Mouse (Mus musculus) stomach, postnatal 0 days (tissue): ENCODE results near the gene Ano10. TPM values are rescaled to one million over a fixed set of nuclear protein-coding genes. Genes with fewer than 3 reads are reported as not detected.
A peak's percentile ranks its signal among the peaks of the same experiment; 100 is the strongest.

Experiments used
- ATAC-seq: fragments of 200-750 bp; cut with Nextera tagmentation; 2 replicates; pipeline ENCODE4 v1.8.0; 2017; ENCODE audit not compliant: low FRiP score, low TSS enrichment
- DNase-seq: peaks from one replicate; pipeline ENCODE4 v3.0.0-alpha.2; 2016; ENCODE audit warnings: low spot score
- H3K27ac ChIP-seq: fragments of 300-500 bp; sonication (generic); replicated peaks from 2 replicates; pipeline ENCODE4 v1.5.1; 2014; ENCODE audit warnings: mild to moderate bottlenecking, control low read depth
- H3K27me3 ChIP-seq: fragments of 300-500 bp; sonication (generic); 2 replicates; pipeline ENCODE4 v1.6.1; 2014; ENCODE audit warnings: low read length; ENCODE audit not compliant: control insufficient read depth, insufficient read depth
- H3K36me3 ChIP-seq: fragments of 300-500 bp; sonication (generic); 2 replicates; pipeline ENCODE4 v1.6.1; 2014; ENCODE audit warnings: low read length, mixed read lengths; ENCODE audit not compliant: control insufficient read depth, insufficient read depth
- H3K4me1 ChIP-seq: fragments of 300-500 bp; sonication (generic); replicated peaks from 2 replicates; pipeline ENCODE4 v1.6.1; 2014; ENCODE audit warnings: antibody characterized with exemption; ENCODE audit not compliant: control insufficient read depth, insufficient read depth
- H3K4me2 ChIP-seq: fragments of 300-500 bp; sonication (generic); replicated peaks from 2 replicates; pipeline ENCODE4 v1.6.1; 2014; ENCODE audit warnings: low read depth, mild to moderate bottlenecking, control low read depth, moderate library complexity
- H3K4me3 ChIP-seq: fragments of 300-500 bp; sonication (generic); 2 replicates; pipeline ENCODE4 v1.5.1; 2014; ENCODE audit warnings: low read depth, low read length, control low read depth
- H3K9ac ChIP-seq: fragments of 300-500 bp; sonication (generic); 2 replicates; pipeline ENCODE4 v1.6.1; 2014; ENCODE audit warnings: mild to moderate bottlenecking, low read length, control low read depth, mixed read lengths
- H3K9me3 ChIP-seq: fragments of 300-500 bp; sonication (generic); 2 replicates; pipeline ENCODE4 v1.6.1; 2016; ENCODE audit warnings: low read length; ENCODE audit not compliant: control insufficient read depth
- CTCF ChIP-seq: IDR thresholded peaks from 2 replicates; pipeline ENCODE4 v1.5.1; 2016; ENCODE audit warnings: antibody characterized with exemption, low read depth, mild to moderate bottlenecking, moderate library complexity
- EP300 ChIP-seq: optimal IDR thresholded peaks from 2 replicates; pipeline ENCODE3; 2016; ENCODE audit warnings: antibody characterized with exemption
- WGBS: fragments of 180-500 bp; shearing (Covaris S2); extraction: QIAGEN DNeasy Blood & Tissue Kit; methylation state at CpG from one replicate; pipeline ENCODE4 v1.1.7; 2014; 5-methylcytosine and 5-hydroxymethylcytosine counted together
- polyA plus RNA-seq: library from polyadenylated mRNA; unstranded; fragments of >200 nt; fragmentation: Nextera tagmentation; extraction: Ambion mirVana; gene quantifications from 2 replicates; pipeline ENCODE4 v1.2.1, GENCODE M21; 2015

The Ano10 gene
- polyA plus RNA-seq, 1 experiment from 2014 or later: 30.8 TPM

DNA sequence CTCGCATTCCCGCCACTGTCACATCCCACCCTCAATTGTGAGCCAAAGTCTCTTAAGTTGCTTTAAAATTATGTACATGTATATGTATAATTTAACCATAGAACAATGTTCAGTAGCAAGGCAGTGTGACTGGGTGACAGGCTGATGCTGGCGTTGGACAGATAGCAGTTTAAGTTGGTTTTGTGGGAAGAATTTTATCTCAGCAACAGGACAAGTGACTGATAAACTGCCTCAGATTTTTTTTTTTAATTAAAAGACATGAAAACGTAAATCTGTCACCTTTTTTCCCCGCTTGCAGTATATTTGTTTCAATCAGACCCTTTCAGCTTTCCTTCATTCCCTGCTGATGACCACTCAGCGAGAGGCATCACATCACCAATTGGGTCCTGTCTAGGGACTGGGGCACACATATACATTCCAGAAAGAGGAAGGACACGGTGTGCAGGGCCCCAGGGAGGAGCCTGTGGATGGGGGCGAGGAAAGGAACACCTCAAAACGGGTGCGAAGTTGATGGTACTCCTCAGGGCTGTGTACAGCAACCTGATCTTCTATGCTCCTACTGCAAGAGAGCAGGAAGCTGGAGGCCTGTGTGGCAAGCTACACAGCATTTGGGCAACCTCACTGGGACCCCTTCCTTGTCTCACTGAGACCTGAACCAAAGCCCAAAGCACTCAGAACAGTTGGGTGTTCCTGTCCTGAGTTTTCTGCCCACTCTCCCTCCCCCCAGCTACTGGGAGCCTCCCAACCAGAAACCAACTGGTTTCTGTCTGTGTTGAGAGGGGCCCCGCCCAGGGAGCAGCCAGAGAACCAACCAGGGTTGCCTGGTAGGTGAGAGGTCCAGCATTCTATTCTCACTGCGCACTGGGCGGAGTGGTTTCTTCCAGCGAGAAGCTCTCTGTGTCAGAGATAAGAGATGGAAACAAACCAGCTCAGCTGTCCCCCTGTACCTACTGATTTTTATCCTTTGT, 15.1 kb upstream of the Ano10 start:
- ATAC-seq: peak; percentile 82

DNA sequence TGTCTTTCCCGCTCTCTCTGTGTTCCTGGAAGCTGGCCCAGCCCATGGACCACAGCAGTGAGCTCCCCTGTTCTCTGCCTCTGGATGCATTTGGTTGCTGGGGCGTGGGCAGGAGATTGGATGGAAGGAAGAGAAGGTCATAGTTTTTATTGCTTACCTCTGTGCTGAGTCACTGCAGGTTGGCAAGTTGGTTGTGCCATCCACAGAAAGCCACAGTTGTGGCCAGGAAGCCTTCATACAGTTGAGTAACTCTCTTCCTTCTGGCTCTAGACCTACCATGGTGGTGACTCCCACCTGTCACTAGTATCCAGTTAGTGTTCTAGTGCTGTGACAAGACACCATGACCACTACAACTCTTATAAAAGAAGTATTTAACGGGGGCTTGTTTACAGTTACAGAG, 11.1 kb upstream of the Ano10 start:
- H3K27ac ChIP-seq: no peak overlapping the region
- ATAC-seq (no peak), DNase-seq (no peak)
- H3K9ac ChIP-seq: no peak overlapping the region
- no peaks in the 10 kb centered on the region for H3K36me3 ChIP-seq
- no peaks in the 10 kb centered on the region for H3K9me3 ChIP-seq
- H3K4me1 ChIP-seq: no peaks in the 10 kb centered on the region
- no peaks in the 10 kb centered on the region for H3K27me3 ChIP-seq
- H3K4me2 ChIP-seq: no peak overlapping the region
- TF ChIP-seq CTCF: no peak
- no peak for TF ChIP-seq EP300
- H3K4me3 ChIP-seq: no peak overlapping the region
- 79% methylated on average over 3 of the region's 3 CpGs for whole genome bisulfite sequencing

More for the DNA sequence above, 15.1 kb upstream of the Ano10 start:
- no peaks in the 10 kb centered on the region for H3K27me3 ChIP-seq
- no peaks in the 10 kb centered on the region for H3K9me3 ChIP-seq
- H3K9ac ChIP-seq: no peak overlapping the region
- H3K27ac ChIP-seq: peak overlapping the region; percentile 71
- 58% methylated on average over 14 of the region's 14 CpGs for WGBS
- peak overlapping the region; percentile 15; the same call in 1 of the 2 replicates for H3K4me2 ChIP-seq
- H3K4me3 ChIP-seq: no peak overlapping the region
- peak; percentile 82 for DNase-seq
- TF ChIP-seq EP300: no peak
- TF ChIP-seq CTCF: no peak
- H3K36me3 ChIP-seq: no peaks in the 10 kb centered on the region
- H3K4me1 ChIP-seq: no peaks in the 10 kb centered on the region

GRCm38 (mm10) chr9:122296169-122296568, 1.9 kb upstream of the Ano10 start:
- no peaks in the 10 kb centered on the region for H3K9me3 ChIP-seq
- no peak for DNase-seq
- H3K36me3 ChIP-seq: no peaks in the 10 kb centered on the region
- no peaks in the 10 kb centered on the region for H3K27me3 ChIP-seq
- H3K9ac ChIP-seq: no peak overlapping the region
- H3K4me1 ChIP-seq: no peaks in the 10 kb centered on the region
- no peak overlapping the region for H3K4me2 ChIP-seq
- H3K27ac ChIP-seq: no peak overlapping the region
- no peak overlapping the region for H3K4me3 ChIP-seq
- TF ChIP-seq CTCF: no peak
- no peak for TF ChIP-seq EP300
- no peak for ATAC-seq
- WGBS: 86% methylated on average over 5 of the region's 5 CpGs

DNA sequence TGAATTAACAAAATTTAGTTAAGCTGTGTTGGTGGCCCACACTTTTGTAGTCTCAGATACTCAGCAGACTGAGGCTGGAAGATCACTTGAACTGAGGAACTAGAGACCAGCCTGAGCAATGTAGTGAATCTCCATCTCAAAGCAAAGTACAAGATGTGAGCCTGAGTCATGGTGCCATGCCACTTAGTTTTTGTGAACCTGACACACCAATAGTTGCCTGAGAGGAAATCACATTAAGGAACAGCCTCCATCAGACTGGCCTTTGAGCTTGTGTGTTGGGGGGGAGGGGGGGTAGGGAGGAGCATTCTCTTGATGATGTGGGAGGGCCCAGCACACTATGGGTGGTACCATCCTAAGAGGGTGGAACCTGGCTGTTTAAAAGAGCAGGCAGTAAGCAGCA, 1.2 kb upstream of the Ano10 start:
- no peaks in the 10 kb centered on the region for H3K36me3 ChIP-seq
- no peak overlapping the region for H3K27ac ChIP-seq
- H3K4me2 ChIP-seq: no peak overlapping the region
- no peak overlapping the region for H3K9ac ChIP-seq
- DNase-seq (no peak), ATAC-seq (no peak)
- no peaks in the 10 kb centered on the region for H3K9me3 ChIP-seq
- H3K4me1 ChIP-seq: no peaks in the 10 kb centered on the region
- H3K4me3 ChIP-seq: no peak overlapping the region
- H3K27me3 ChIP-seq: no peaks in the 10 kb centered on the region
- TF ChIP-seq CTCF (no peak), EP300 (no peak)

GRCm38 (mm10) chr9:122293865-122294241, 370 bp downstream of the Ano10 start:
- no peak for DNase-seq
- peak; percentile 67 for ATAC-seq
- H3K9ac ChIP-seq: peak overlapping the region; percentile 92
- peak overlapping the region; percentile 86 for H3K4me3 ChIP-seq
- TF ChIP-seq EP300: no peak
- TF ChIP-seq CTCF: no peak
- H3K27ac ChIP-seq: peak overlapping the region; percentile 93
- no peaks in the 10 kb centered on the region for H3K36me3 ChIP-seq
- H3K27me3 ChIP-seq: no peaks in the 10 kb centered on the region
- no peaks in the 10 kb centered on the region for H3K4me1 ChIP-seq
- H3K4me2 ChIP-seq: peak overlapping the region; percentile 83
- no peaks in the 10 kb centered on the region for H3K9me3 ChIP-seq
- WGBS: 0% methylated on average over 23 of the region's 23 CpGs

DNA sequence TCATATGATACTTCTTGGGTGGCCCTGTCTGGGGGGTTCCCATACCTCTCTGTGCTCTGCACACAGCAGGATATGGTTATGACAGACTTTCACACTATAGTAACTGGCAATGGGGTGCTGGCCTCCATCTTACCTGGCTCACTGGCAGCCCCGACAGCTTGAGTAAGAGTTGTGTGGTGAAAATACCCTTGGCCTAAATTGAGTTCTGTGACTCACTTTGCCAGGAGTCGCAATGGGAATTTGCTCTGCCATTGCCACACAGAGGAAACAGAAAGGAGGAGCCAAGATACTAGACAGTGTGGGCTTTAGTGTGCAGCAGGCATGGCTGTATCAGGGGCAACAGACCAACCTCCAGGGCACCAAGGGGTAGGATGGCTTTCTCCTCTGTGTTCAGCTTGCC, 4.0 kb downstream of the Ano10 start:
- no peaks in the 10 kb centered on the region for H3K9me3 ChIP-seq
- H3K27ac ChIP-seq: no peak overlapping the region
- DNase-seq (no peak), ATAC-seq (no peak)
- 88% methylated on average over 2 of the region's 2 CpGs for WGBS
- H3K4me3 ChIP-seq: no peak overlapping the region
- H3K4me2 ChIP-seq: no peak overlapping the region
- H3K36me3 ChIP-seq: no peaks in the 10 kb centered on the region
- TF ChIP-seq EP300: no peak
- no peak for TF ChIP-seq CTCF
- H3K27me3 ChIP-seq: no peaks in the 10 kb centered on the region
- H3K4me1 ChIP-seq: no peaks in the 10 kb centered on the region
- no peak overlapping the region for H3K9ac ChIP-seq
